Mouse (Mus musculus): ENCODE measurements around the gene Dnmbp. TPM values are rescaled to one million over a fixed set of nuclear protein-coding genes. Genes with fewer than 3 reads are reported as not detected.

The Dnmbp gene
- polyA plus RNA-seq, 1 experiment from 2014 or later = 24.2 TPM

Other genes starting within 250 kb of the Dnmbp start
- gene Cutc, start 187.2 kb downstream of the Dnmbp start, polyA plus RNA-seq (2014; fragmentation: Nextera tagmentation; extraction: Ambion mirVana) = 15.3 and 18.0 TPM in 2 replicates
- 5.7 and 10.5 TPM in 2 replicates for gene Cox15, start 187.2 kb downstream of the Dnmbp start, polyA plus RNA-seq (2014; fragmentation: Nextera tagmentation; extraction: Ambion mirVana)
- 0.94 and 1.7 TPM in 2 replicates for gene Abcc2, start 158.0 kb downstream of the Dnmbp start, polyA plus RNA-seq (2014; fragmentation: Nextera tagmentation; extraction: Ambion mirVana)
- 20.3 and 32.3 TPM in 2 replicates for gene Cpn1, start 46.4 kb upstream of the Dnmbp start, polyA plus RNA-seq (2014; fragmentation: Nextera tagmentation; extraction: Ambion mirVana)
- gene Cyp2c23, start 89.0 kb upstream of the Dnmbp start, polyA plus RNA-seq (2014; fragmentation: Nextera tagmentation; extraction: Ambion mirVana) = 0.31 TPM in 1 of 2 replicates, not detected in the other
- gene Erlin1, start 129.6 kb upstream of the Dnmbp start, polyA plus RNA-seq (2014; fragmentation: Nextera tagmentation; extraction: Ambion mirVana) = 29.7 and 39.0 TPM in 2 replicates
- 39.1 and 54.6 TPM in 2 replicates for gene Chuk, start 167.3 kb upstream of the Dnmbp start, polyA plus RNA-seq (2014; fragmentation: Nextera tagmentation; extraction: Ambion mirVana)
- 26.2 and 39.2 TPM in 2 replicates for gene Cwf19l1, start 195.7 kb upstream of the Dnmbp start, polyA plus RNA-seq (2014; fragmentation: Nextera tagmentation; extraction: Ambion mirVana)
- 95.1 and 117 TPM in 2 replicates for gene Bloc1s2, start 206.3 kb upstream of the Dnmbp start, polyA plus RNA-seq (2014; fragmentation: Nextera tagmentation; extraction: Ambion mirVana)